ENCODE assay signal across 21 mouse cellular contexts in genomic region chr7:99739276-99739675, GRCm38 (mm10). TPM values are rescaled to one million over a fixed set of nuclear protein-coding genes. Genes with fewer than 3 reads are reported as not detected.
DNase-seq lines count a peak whose midpoint lies in the region; ATAC-seq and TF ChIP-seq lines count a peak whose summit lies in the region.
"Had no signal": no experiment of that assay in that cellular context is flagged by ENCODE, and none has a peak within 500 bp of the region (broad histone marks: within the 10 kb centered on the region; RNA-seq: fewer than 3 reads in every experiment).

No protein-coding gene starts in this region.

- no peaks in the 10 kb centered on the region for H3K36me3 ChIP-seq in lung, embryonic 14.5 days (ENCODE audit: insufficient read depth)
- H3K36me3 ChIP-seq: forebrain, embryonic 15.5 days; midbrain, embryonic 13.5 days had no signal

- no peak for TF ChIP-seq CTCF in lung, embryonic 14.5 days (IDR thresholded peaks at IDR 0.05; ENCODE audit: low read depth)

- H3K4me3 ChIP-seq in lung, embryonic 14.5 days (ENCODE audit: low read depth, low read length), result no peak overlapping the region
- H3K4me3 ChIP-seq: forebrain, embryonic 15.5 days; midbrain, embryonic 13.5 days had no signal

- no peak overlapping the region for H3K27ac ChIP-seq in lung, embryonic 14.5 days (ENCODE audit: low read depth)
- H3K27ac ChIP-seq: forebrain, embryonic 15.5 days; midbrain, embryonic 13.5 days had no signal

- 33% methylated on average over 9 of the region's 9 CpGs for WGBS in lung, embryonic 14.5 days

- peak; percentile 13 to 14 for DNase-seq in frontal cortex, postnatal 36 days (ENCODE audit: low spot score in 2 of 2)
- DNase-seq in frontal cortex, postnatal 25 days (ENCODE audit: low spot score in 2 of 2), result no peak
- peak; percentile 76 for DNase-seq in lung, embryonic 14.5 days
- DNase-seq in lung, adult 18-20 months, result no peak
- peak; percentile 62 for DNase-seq in brain, adult 2 months (ENCODE audit: low read depth, low spot score)
- DNase-seq in layer of hippocampus, postnatal 36 days, result peak; percentile 21 to 27
- no peak for DNase-seq in cerebellum, postnatal 25 days
- no peak for DNase-seq in ovary, postnatal 10 days (ENCODE audit: low spot score)
- DNase-seq: cerebellum, adult 9-10 months; embryo, embryonic 11 days; gastrocnemius, postnatal 14 days; heart, postnatal 4 days; kidney, postnatal 10 days; thymus, adult 2 months had no signal

- H3K9me3 ChIP-seq in lung, embryonic 14.5 days (ENCODE audit: low read depth, low read length), result no peaks in the 10 kb centered on the region
- H3K9me3 ChIP-seq: forebrain, embryonic 15.5 days; midbrain, embryonic 13.5 days had no signal

- H3K4me1 ChIP-seq in lung, embryonic 14.5 days (ENCODE audit: insufficient read depth), result no peaks in the 10 kb centered on the region

- no peak overlapping the region; the same call in 1 of the 2 replicates for H3K4me2 ChIP-seq in lung, embryonic 14.5 days
- H3K4me2 ChIP-seq: forebrain, embryonic 15.5 days; heart, embryonic 11.5 days; liver, embryonic 11.5 days; midbrain, embryonic 13.5 days had no signal

- no peak; the same call in 1 of the 2 replicates for ATAC-seq in lung, embryonic 14.5 days (ENCODE audit: insufficient read depth)
- ATAC-seq: forebrain, embryonic 15.5 days; midbrain, embryonic 13.5 days; Patski had no signal

- no peaks in the 10 kb centered on the region for H3K27me3 ChIP-seq in lung, embryonic 14.5 days (ENCODE audit: insufficient read depth, low read length)
- H3K27me3 ChIP-seq: forebrain, embryonic 15.5 days; midbrain, embryonic 13.5 days had no signal

- no peak overlapping the region for H3K9ac ChIP-seq in lung, embryonic 14.5 days
- H3K9ac ChIP-seq: forebrain, embryonic 15.5 days; midbrain, embryonic 13.5 days had no signal

RNA-seq across cellular contexts. Expression of gene Olfr520, which starts 9.2 kb away (rescaled TPM):
- not detected in 2 replicates for polyA plus RNA-seq in lung, embryonic 14.5 days (2014; fragmentation: Nextera tagmentation; extraction: Ambion mirVana)
- under 1 TPM in 1 of 2 experiments, not detected in 1; 0.62 TPM for total RNA-seq in layer of hippocampus, postnatal 36 days (2021)
- total RNA-seq: heart, postnatal 4 days; left cerebral cortex, postnatal 36 days had no signal
- polyA plus RNA-seq: forebrain, embryonic 15.5 days; heart, embryonic 11.5 days; liver, embryonic 11.5 days; midbrain, embryonic 13.5 days; Patski; small intestine, adult 2 months; thymus, adult 2 months had no signal

RNA-seq across cellular contexts. Expression of gene Olfr521, which starts 24.0 kb away (rescaled TPM):
- not detected in 2 replicates for polyA plus RNA-seq in lung, embryonic 14.5 days (2014; fragmentation: Nextera tagmentation; extraction: Ambion mirVana)
- total RNA-seq in layer of hippocampus, postnatal 36 days (2021), result not detected
- total RNA-seq: gastrocnemius, postnatal 14 days; heart, postnatal 4 days; left cerebral cortex, postnatal 36 days had no signal
- polyA plus RNA-seq: forebrain, embryonic 15.5 days; heart, embryonic 11.5 days; liver, embryonic 11.5 days; midbrain, embryonic 13.5 days; Patski; small intestine, adult 2 months; thymus, adult 2 months had no signal

RNA-seq across cellular contexts. Expression of gene Slco2b1, which starts 28.1 kb away (rescaled TPM):
- 2.9 and 4.0 TPM in 2 replicates for polyA plus RNA-seq in lung, embryonic 14.5 days (2014; fragmentation: Nextera tagmentation; extraction: Ambion mirVana)
- total RNA-seq in layer of hippocampus, postnatal 36 days (2021), result 10 to 100 TPM; 10.4 to 13.7 TPM
- polyA plus RNA-seq: Patski had no signal

Comparison
In these comparisons a context has a peak if more than half of its experiments do, and no peak if none do; other contexts are left out.
1. DNase-seq: peak in frontal cortex, postnatal 36 days (2 of 2), lung, embryonic 14.5 days (single experiment), brain, adult 2 months (single experiment) and layer of hippocampus, postnatal 36 days (2 of 2); none in frontal cortex, postnatal 25 days (0 of 2), lung, adult 18-20 months (0 of 2), cerebellum, postnatal 25 days (0 of 2) and ovary, postnatal 10 days (single experiment).